Comparison of ENCODE assay signal across 24 mouse cellular contexts in the genomic region with DNA sequence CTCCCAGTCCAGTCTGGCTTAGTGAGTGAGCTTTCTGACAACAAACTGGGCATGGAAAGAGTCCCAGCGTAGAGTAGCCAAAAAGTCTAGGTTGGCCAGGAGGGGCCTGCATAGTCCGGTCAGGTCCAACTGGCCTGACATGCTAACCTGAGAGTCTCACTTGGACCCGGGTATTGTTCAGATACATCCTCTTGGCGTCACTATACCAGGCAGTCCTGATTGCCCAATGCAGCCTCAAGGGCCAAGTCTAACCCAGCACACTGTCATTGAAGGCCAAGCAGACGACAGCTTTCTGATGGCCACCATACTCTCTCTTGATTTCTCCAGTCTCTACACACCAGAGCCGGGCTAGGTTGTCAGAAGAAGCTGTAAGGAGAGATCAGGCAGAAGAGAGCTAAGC. TPM values are rescaled to one million over a fixed set of nuclear protein-coding genes. Genes with fewer than 3 reads are reported as not detected.
"Had no signal": no experiment of that assay in that cellular context is flagged by ENCODE, and none has a peak within 500 bp of the region (broad histone marks: within the 10 kb centered on the region; RNA-seq: fewer than 3 reads in every experiment).

No protein-coding gene starts in this region.

- H3K9me3 ChIP-seq: limb, embryonic 10.5 days; limb, embryonic 13.5 days; lung, embryonic 15.5 days; megakaryocyte, embryonic 14.5 days; midbrain, embryonic 10.5 days; midbrain, embryonic 15.5 days; neural tube, embryonic 12.5 days; neural tube, embryonic 15.5 days had no signal

- DNase-seq: kidney, adult 18-20 months; kidney, adult 9 months; kidney, postnatal 14 days; kidney, postnatal 4 days; layer of hippocampus, adult 9-11 months; layer of hippocampus, postnatal 36 days; lung, adult 18-20 months; lung, postnatal 10 days; lung, postnatal 36 days; retina, postnatal 1 day; right cerebral cortex, postnatal 25 days; spleen, adult 18-20 months; thymus, adult 18-20 months; thymus, postnatal 36 days had no signal

- H3K4me2 ChIP-seq: limb, embryonic 13.5 days; lung, embryonic 15.5 days; midbrain, embryonic 15.5 days; neural tube, embryonic 12.5 days; neural tube, embryonic 15.5 days had no signal

- H3K27ac ChIP-seq: limb, embryonic 10.5 days; liver, embryonic 14.5 days; lung, embryonic 15.5 days; midbrain, embryonic 10.5 days; midbrain, embryonic 15.5 days; neural tube, embryonic 12.5 days; neural tube, embryonic 15.5 days had no signal

- H3K9ac ChIP-seq: limb, embryonic 13.5 days; liver, embryonic 14.5 days; lung, embryonic 15.5 days; midbrain, embryonic 15.5 days; neural tube, embryonic 12.5 days; neural tube, embryonic 15.5 days had no signal

- H3K4me3 ChIP-seq: limb, embryonic 10.5 days; limb, embryonic 13.5 days; lung, embryonic 15.5 days; midbrain, embryonic 15.5 days; neural tube, embryonic 12.5 days; neural tube, embryonic 15.5 days had no signal

- ATAC-seq: intestine, embryonic 16.5 days; midbrain, embryonic 15.5 days had no signal

- H3K27me3 ChIP-seq: limb, embryonic 13.5 days; lung, embryonic 15.5 days; megakaryocyte, embryonic 14.5 days; midbrain, embryonic 15.5 days; neural tube, embryonic 12.5 days; neural tube, embryonic 15.5 days had no signal

RNA-seq across cellular contexts. Expression of gene Bricd5, which starts 1.9 kb away (rescaled TPM):
- polyA plus RNA-seq: limb, embryonic 10.5 days; limb, embryonic 13.5 days; lung, embryonic 15.5 days had no signal
